Mouse (Mus musculus): ENCODE results near the gene Igf2bp1. TPM values are rescaled to one million over a fixed set of nuclear protein-coding genes. Genes with fewer than 3 reads are reported as not detected.
"Not testable (repeated sequence)": the region's sequence is repeated elsewhere in the genome, so short reads cannot be mapped to it uniquely, and the experiment has no call there.

Gene Igf2bp1
- polyA plus RNA-seq, 1 experiment from 2014 or later = 14.6 TPM

GRCm38 (mm10) chr11:95939828-95940507 is 65.8 kb downstream of the Igf2bp1 start:
- Histone ChIP-seq H3K9ac (no peak overlapping the region), H3K9me3 (no peaks in the 10 kb centered on the region), H3K36me3 (replicated peaks) (no peaks in the 10 kb centered on the region), H3K4me1 (no peaks in the 10 kb centered on the region), H3K27ac (no peak overlapping the region), H3K4me2 (no peak overlapping the region), H3K27me3 (replicated peaks) (no peaks in the 10 kb centered on the region), H3K4me3 (no peak overlapping the region)
- ATAC-seq (replicated peaks) = no peak
- 34% methylated on average over 11 of the region's 11 CpGs for WGBS

- Histone ChIP-seq H3K36me3 (replicated peaks) (no peaks in the 10 kb centered on the region), H3K9ac (no peak overlapping the region), H3K27me3 (replicated peaks) (no peaks in the 10 kb centered on the region), H3K27ac (no peak overlapping the region), H3K4me1 (no peaks in the 10 kb centered on the region), H3K4me2 (no peak overlapping the region), H3K4me3 (no peak overlapping the region), H3K9me3 (no peaks in the 10 kb centered on the region)
- ATAC-seq (replicated peaks) = no peak
- 82% methylated on average over 6 of the region's 6 CpGs for WGBS
Measured at GRCm38 (mm10) chr11:95936409-95936808, 69.3 kb downstream of the Igf2bp1 start.

GRCm38 (mm10) chr11:95932168-95932567 is 73.6 kb downstream of the Igf2bp1 start:
- not testable (repeated sequence) for H3K9ac ChIP-seq; H3K27ac ChIP-seq; H3K9me3 ChIP-seq; H3K4me2 ChIP-seq; H3K27me3 ChIP-seq (replicated peaks); H3K4me1 ChIP-seq; ATAC-seq (replicated peaks); H3K4me3 ChIP-seq; H3K36me3 ChIP-seq (replicated peaks)
- WGBS = 88% methylated on average over 10 of the region's 10 CpGs

GRCm38 (mm10) chr11:95926398-95926797 is 79.3 kb downstream of the Igf2bp1 start:
- Histone ChIP-seq H3K27ac (no peak overlapping the region), H3K27me3 (replicated peaks) (peaks cover 8% of the 10 kb centered on the region; the same call in 1 of the 2 replicates), H3K36me3 (replicated peaks) (no peaks in the 10 kb centered on the region), H3K4me3 (no peak overlapping the region), H3K4me1 (no peaks in the 10 kb centered on the region), H3K4me2 (no peak overlapping the region), H3K9ac (no peak overlapping the region), H3K9me3 (no peaks in the 10 kb centered on the region)
- WGBS = 76% methylated on average over 4 of the region's 4 CpGs
- ATAC-seq (replicated peaks) = no peak

GRCm38 (mm10) chr11:95925976-95926375 is 79.8 kb downstream of the Igf2bp1 start:
- Histone ChIP-seq H3K9ac (no peak overlapping the region), H3K27me3 (replicated peaks) (peaks cover 8% of the 10 kb centered on the region), H3K4me3 (no peak overlapping the region), H3K36me3 (replicated peaks) (no peaks in the 10 kb centered on the region), H3K4me1 (no peaks in the 10 kb centered on the region), H3K27ac (no peak overlapping the region), H3K9me3 (no peaks in the 10 kb centered on the region), H3K4me2 (no peak overlapping the region)
- WGBS = 98% methylated on average over 5 of the region's 5 CpGs
- no peak for ATAC-seq (replicated peaks)

GRCm38 (mm10) chr11:95924215-95924614 is 81.5 kb downstream of the Igf2bp1 start:
- no peak overlapping the region for H3K4me2 ChIP-seq
- no peak overlapping the region for H3K27ac ChIP-seq
- H3K36me3 ChIP-seq (replicated peaks) = no peaks in the 10 kb centered on the region
- ATAC-seq (replicated peaks) = no peak
- H3K9me3 ChIP-seq = no peaks in the 10 kb centered on the region
- no peak overlapping the region for H3K4me3 ChIP-seq
- 4% methylated on average over 2 of the region's 2 CpGs for WGBS
- peaks cover 8% of the 10 kb centered on the region for H3K27me3 ChIP-seq (replicated peaks)
- no peak overlapping the region for H3K9ac ChIP-seq
- H3K4me1 ChIP-seq = no peaks in the 10 kb centered on the region

- 2% methylated on average over 4 of the region's 6 CpGs for WGBS
- H3K27ac ChIP-seq = not testable (repeated sequence)
Measured at GRCm38 (mm10) chr11:95923477-95923876, 82.3 kb downstream of the Igf2bp1 start.

GRCm38 (mm10) chr11:95921991-95922621 is 83.6 kb downstream of the Igf2bp1 start:
- peaks cover 22% of the 10 kb centered on the region for H3K27me3 ChIP-seq (replicated peaks)
- no peaks in the 10 kb centered on the region for H3K36me3 ChIP-seq (replicated peaks)
- no peak for ATAC-seq (replicated peaks)
- H3K9ac ChIP-seq = no peak overlapping the region
- WGBS = 54% methylated on average over 12 of the region's 12 CpGs
- no peak overlapping the region for H3K27ac ChIP-seq
- no peaks in the 10 kb centered on the region for H3K9me3 ChIP-seq
- no peak overlapping the region for H3K4me2 ChIP-seq
- no peak overlapping the region for H3K4me3 ChIP-seq
- no peaks in the 10 kb centered on the region for H3K4me1 ChIP-seq

More at GRCm38 (mm10) chr11:95923477-95923876, 82.3 kb downstream of the Igf2bp1 start:
- H3K4me1 ChIP-seq; H3K4me2 ChIP-seq; ATAC-seq (replicated peaks); H3K36me3 ChIP-seq (replicated peaks); H3K9me3 ChIP-seq; H3K9ac ChIP-seq; H3K4me3 ChIP-seq: not testable (repeated sequence)
- H3K27me3 ChIP-seq (replicated peaks) = peaks cover 12% of the 10 kb centered on the region

GRCm38 (mm10) chr11:95916426-95916825 is 89.3 kb downstream of the Igf2bp1 start:
- Histone ChIP-seq H3K4me1 (peaks cover 20% of the 10 kb centered on the region), H3K9ac (no peak overlapping the region), H3K4me3 (no peak overlapping the region), H3K27ac (no peak overlapping the region), H3K4me2 (no peak overlapping the region), H3K36me3 (replicated peaks) (no peaks in the 10 kb centered on the region), H3K9me3 (no peaks in the 10 kb centered on the region), H3K27me3 (replicated peaks) (peaks cover 61% of the 10 kb centered on the region)
- ATAC-seq (replicated peaks) = no peak
- 5% methylated on average over 5 of the region's 5 CpGs for WGBS

GRCm38 (mm10) chr11:95915006-95915710 is 90.6 kb downstream of the Igf2bp1 start:
- Histone ChIP-seq H3K9me3 (no peaks in the 10 kb centered on the region), H3K36me3 (replicated peaks) (no peaks in the 10 kb centered on the region), H3K4me3 (peak overlapping the region; percentile 20), H3K9ac (no peak overlapping the region), H3K27me3 (replicated peaks) (peaks cover 68% of the 10 kb centered on the region), H3K4me1 (peaks cover 20% of the 10 kb centered on the region), H3K27ac (no peak overlapping the region), H3K4me2 (peak overlapping the region; percentile 32)
- WGBS = under 1% methylated on average over 28 of the region's 28 CpGs
- ATAC-seq (replicated peaks) = no peak

GRCm38 (mm10) chr11:95914571-95914991 is 91.2 kb downstream of the Igf2bp1 start, which contains the start of gene B4galnt2:
Gene B4galnt2, minus strand, starts transcription at chr11:95914891.
- no peak within 1 kb of the TSS for H3K27ac ChIP-seq
- H3K9ac ChIP-seq = no peak within 1 kb of the TSS
- H3K27me3 ChIP-seq (replicated peaks) = peaks cover 68% of the 10 kb centered on the region
- 1% methylated on average over 35 of the region's 35 CpGs for WGBS
- no peaks in the 10 kb centered on the region for H3K9me3 ChIP-seq
- H3K4me1 ChIP-seq = peaks cover 20% of the 10 kb centered on the region
- peak within 1 kb of the TSS; percentile 20 for H3K4me3 ChIP-seq
- H3K36me3 ChIP-seq (replicated peaks) = no peaks in the 10 kb centered on the region
- H3K4me2 ChIP-seq = peak within 1 kb of the TSS; percentile 32
- no peak for ATAC-seq (replicated peaks)

- peaks cover 68% of the 10 kb centered on the region for H3K27me3 ChIP-seq (replicated peaks)
Measured at GRCm38 (mm10) chr11:95913959-95914566, 91.7 kb downstream of the Igf2bp1 start.

More at GRCm38 (mm10) chr11:95913959-95914566, 91.7 kb downstream of the Igf2bp1 start:
- Histone ChIP-seq H3K4me2 (peak overlapping the region; percentile 32), H3K9me3 (no peaks in the 10 kb centered on the region), H3K9ac (no peak overlapping the region), H3K27ac (no peak overlapping the region), H3K4me1 (peaks cover 20% of the 10 kb centered on the region), H3K4me3 (peak overlapping the region; percentile 9; the same call in 1 of the 2 replicates), H3K36me3 (replicated peaks) (no peaks in the 10 kb centered on the region)
- ATAC-seq (replicated peaks) = no peak
- 4% methylated on average over 14 of the region's 14 CpGs for WGBS

Measured in midbrain, embryonic 15.5 days (tissue).